Mouse (Mus musculus) macrophage (primary cell): Measurements from ENCODE around the gene H2-M3. TPM values are rescaled to one million over a fixed set of nuclear protein-coding genes. Genes with fewer than 3 reads are reported as not detected.
A peak's percentile ranks its signal among the peaks of the same experiment; 100 is the strongest.
"Not testable (repeated sequence)": the region's sequence is repeated elsewhere in the genome, so short reads cannot be mapped to it uniquely, and the experiment has no call there.

Source experiments
- H3K27ac ChIP-seq: fragments of 350-480 bp; formaldehyde crosslinking; 2 replicates; pipeline ENCODE4 v1.9.0; 2021
- H3K36me3 ChIP-seq: fragments of 350-480 bp; formaldehyde crosslinking; 2 replicates; pipeline ENCODE4 v1.9.0; 2021; ENCODE audit errors: inconsistent target
- H3K4me3 ChIP-seq: fragments of 350-480 bp; formaldehyde crosslinking; 2 replicates; pipeline ENCODE4 v1.9.0; 2021; ENCODE audit errors: inconsistent target
- H3K79me2 ChIP-seq: fragments of 350-480 bp; formaldehyde crosslinking; 2 replicates; pipeline ENCODE4 v1.9.0; 2021; ENCODE audit errors: inconsistent target
- WGBS: methylation state at CpG from one replicate; pipeline ENCODE4 v1.1.7; 2026; ENCODE audit warnings: inconsistent platforms; ENCODE audit not compliant: missing documents; 5-methylcytosine and 5-hydroxymethylcytosine counted together
- polyA plus RNA-seq: library from polyadenylated mRNA; stranded (reverse); fragments of 250-400 nt; gene quantifications from 3 replicates; pipeline ENCODE4 v1.2.4, GENCODE M21; 2018; ENCODE audit warnings: inconsistent platforms
- total RNA-seq, 78 experiments: library from RNA; depleted of rRNA; stranded (reverse); fragments of 250-400 nt; gene quantifications; 1 replicate in 9 of 78; 2 replicates in 24 of 78; 3 replicates in 43 of 78; 4 replicates in 2 of 78; pipeline ENCODE4 v1.2.4; 2018; ENCODE audit warnings: inconsistent platforms in 56 of 78

H2-M3 gene
- 100 to 1,000 TPM in 7 of 26 experiments, 10 to 100 TPM in 19; 36.2 to 133 (median 81.0) TPM for total RNA-seq (2018; cell fraction: chromatin; rRNA removed)
- total RNA-seq (2018; cell fraction: cytosol; rRNA removed) = 100 to 1,000 TPM in 13 of 26 experiments, 10 to 100 TPM in 13; 39.4 to 139 (median 82.6) TPM
- total RNA-seq (2018; cell fraction: nucleus; rRNA removed) = 100 to 1,000 TPM in 16 of 26 experiments, 10 to 100 TPM in 10; 52.3 to 210 (median 111) TPM
- 27.9 to 59.9 TPM (median 48.4 TPM) in 3 replicates for polyA plus RNA-seq

- H3K36me3 ChIP-seq = peaks cover 18% of the 10 kb centered on the region; the same call in 1 of the 2 replicates
- H3K4me3 ChIP-seq = peak within 1 kb of the TSS; percentile 96
- peak within 1 kb of the TSS; percentile 91 for H3K27ac ChIP-seq
- WGBS = under 1% methylated on average over 26 of the region's 26 CpGs
- peaks cover 44% of the 10 kb centered on the region; the same call in 1 of the 2 replicates for H3K79me2 ChIP-seq
These were observed at the start of gene H2-M3 for GRCm38 (mm10) chr17:37270058-37270701. Gene H2-M3, plus strand, starts transcription at chr17:37270220.

GRCm38 (mm10) chr17:37221879-37222278 is 48.1 kb upstream of the H2-M3 start:
- 8% methylated on average over 1 of the region's 1 CpGs for WGBS
- no peak overlapping the region for H3K4me3 ChIP-seq

GRCm38 (mm10) chr17:37237230-37237629 is 32.8 kb upstream of the H2-M3 start, which contains the start of gene Olfr97:
Gene Olfr97, minus strand, starts transcription at chr17:37237330.
- WGBS = 89% methylated on average over 2 of the region's 2 CpGs
- H3K79me2 ChIP-seq = not testable (repeated sequence)

More at GRCm38 (mm10) chr17:37221879-37222278, 48.1 kb upstream of the H2-M3 start:
- H3K36me3 ChIP-seq = no peaks in the 10 kb centered on the region
- H3K27ac ChIP-seq = no peak overlapping the region
- H3K79me2 ChIP-seq = no peaks in the 10 kb centered on the region

GRCm38 (mm10) chr17:37242198-37242597 is 27.8 kb upstream of the H2-M3 start:
- Histone ChIP-seq H3K4me3 (no peak overlapping the region), H3K27ac (no peak overlapping the region), H3K79me2 (no peaks in the 10 kb centered on the region), H3K36me3 (no peaks in the 10 kb centered on the region)
- whole genome bisulfite sequencing = 55% methylated on average over 3 of the region's 3 CpGs

More at GRCm38 (mm10) chr17:37237230-37237629, 32.8 kb upstream of the H2-M3 start, which contains the start of gene Olfr97:
- not testable (repeated sequence) for H3K36me3 ChIP-seq, H3K4me3 ChIP-seq, H3K27ac ChIP-seq

GRCm38 (mm10) chr17:37246715-37247114 is 23.3 kb upstream of the H2-M3 start:
- Histone ChIP-seq H3K4me3 (no peak overlapping the region), H3K27ac (no peak overlapping the region), H3K79me2 (no peaks in the 10 kb centered on the region), H3K36me3 (no peaks in the 10 kb centered on the region)
- WGBS = 22% methylated on average over 5 of the region's 5 CpGs

- no peak overlapping the region for H3K27ac ChIP-seq
- H3K79me2 ChIP-seq = no peaks in the 10 kb centered on the region
- H3K4me3 ChIP-seq = no peak overlapping the region
- no peaks in the 10 kb centered on the region for H3K36me3 ChIP-seq
These were observed 20.6 kb upstream of the H2-M3 start for GRCm38 (mm10) chr17:37249460-37249859.

GRCm38 (mm10) chr17:37250544-37250943 is 19.5 kb upstream of the H2-M3 start:
- Histone ChIP-seq H3K36me3 (no peaks in the 10 kb centered on the region), H3K4me3 (no peak overlapping the region), H3K27ac (no peak overlapping the region), H3K79me2 (no peaks in the 10 kb centered on the region)
- WGBS = 0% methylated on average over 1 of the region's 1 CpGs

GRCm38 (mm10) chr17:37263626-37264025 is 6.4 kb upstream of the H2-M3 start, which contains the start of gene Olfr98:
Gene Olfr98, minus strand, starts transcription at chr17:37263749.
- Histone ChIP-seq H3K36me3 (no peaks in the 10 kb centered on the region), H3K27ac (no peak within 1 kb of the TSS), H3K4me3 (no peak within 1 kb of the TSS), H3K79me2 (no peaks in the 10 kb centered on the region)
- WGBS = 90% methylated on average over 1 of the region's 1 CpGs

- Histone ChIP-seq H3K4me3 (peak overlapping the region; percentile 96), H3K79me2 (peaks cover 44% of the 10 kb centered on the region; the same call in 1 of the 2 replicates), H3K27ac (peak overlapping the region; percentile 91), H3K36me3 (peaks cover 18% of the 10 kb centered on the region; the same call in 1 of the 2 replicates)
- 4% methylated on average over 8 of the region's 8 CpGs for WGBS
These were observed 677 bp downstream of the H2-M3 start for GRCm38 (mm10) chr17:37270702-37271092.

GRCm38 (mm10) chr17:37275626-37276248 is 5.7 kb downstream of the H2-M3 start:
- Histone ChIP-seq H3K4me3 (no peak overlapping the region), H3K79me2 (peaks cover 38% of the 10 kb centered on the region; the same call in 1 of the 2 replicates), H3K27ac (peak overlapping the region; percentile 72), H3K36me3 (peaks cover 47% of the 10 kb centered on the region; the same call in 1 of the 2 replicates)
- 60% methylated on average over 2 of the region's 2 CpGs for WGBS

- H3K4me3 ChIP-seq = no peak overlapping the region
- peaks cover 30% of the 10 kb centered on the region; the same call in 1 of the 2 replicates for H3K79me2 ChIP-seq
- H3K36me3 ChIP-seq = peaks cover 47% of the 10 kb centered on the region; the same call in 1 of the 2 replicates
- peak overlapping the region; percentile 37 for H3K27ac ChIP-seq
These were observed 6.6 kb downstream of the H2-M3 start for GRCm38 (mm10) chr17:37276573-37276972.

GRCm38 (mm10) chr17:37280331-37280730 is 10.3 kb downstream of the H2-M3 start:
- no peak overlapping the region for H3K27ac ChIP-seq
- WGBS = 100% methylated on average over 1 of the region's 1 CpGs
- H3K79me2 ChIP-seq = no peaks in the 10 kb centered on the region
- H3K4me3 ChIP-seq = no peak overlapping the region
- peaks cover 28% of the 10 kb centered on the region; the same call in 1 of the 2 replicates for H3K36me3 ChIP-seq

GRCm38 (mm10) chr17:37283360-37283759 is 13.3 kb downstream of the H2-M3 start, which contains the start of gene Olfr99:
Gene Olfr99, minus strand, starts transcription at chr17:37283460.
- Histone ChIP-seq H3K27ac (no peak within 1 kb of the TSS), H3K79me2 (no peaks in the 10 kb centered on the region), H3K36me3 (peaks cover 10% of the 10 kb centered on the region; the same call in 1 of the 2 replicates), H3K4me3 (no peak within 1 kb of the TSS)
- WGBS = 100% methylated on average over 1 of the region's 1 CpGs

GRCm38 (mm10) chr17:37304213-37304612 is 34.2 kb downstream of the H2-M3 start, which contains the start of gene Olfr101:
Gene Olfr101, minus strand, starts transcription at chr17:37304313.
- 87% methylated on average over 4 of the region's 4 CpGs for WGBS

More at GRCm38 (mm10) chr17:37304213-37304612, 34.2 kb downstream of the H2-M3 start, which contains the start of gene Olfr101:
- no peaks in the 10 kb centered on the region for H3K79me2 ChIP-seq
- no peak within 1 kb of the TSS for H3K27ac ChIP-seq
- no peaks in the 10 kb centered on the region for H3K36me3 ChIP-seq
- H3K4me3 ChIP-seq = no peak within 1 kb of the TSS
